Mouse (Mus musculus) gastrocnemius, postnatal 10 days (tissue): ENCODE data around the gene Arl2. TPM values are rescaled to one million over a fixed set of nuclear protein-coding genes. Genes with fewer than 3 reads are reported as not detected.

ENCODE experiments used
- DNase-seq: peaks from one replicate; pipeline ENCODE4 v3.0.0; 2021; ENCODE audit warnings: mixed read lengths
- total RNA-seq, 2 experiments: library from RNA; stranded (reverse); gene quantifications; 2 replicates each; pipeline ENCODE4 v1.2.3; 2021

The Arl2 gene
- total RNA-seq, 2 experiments from 2014 or later = 56.4 to 65.4 TPM

DNA sequence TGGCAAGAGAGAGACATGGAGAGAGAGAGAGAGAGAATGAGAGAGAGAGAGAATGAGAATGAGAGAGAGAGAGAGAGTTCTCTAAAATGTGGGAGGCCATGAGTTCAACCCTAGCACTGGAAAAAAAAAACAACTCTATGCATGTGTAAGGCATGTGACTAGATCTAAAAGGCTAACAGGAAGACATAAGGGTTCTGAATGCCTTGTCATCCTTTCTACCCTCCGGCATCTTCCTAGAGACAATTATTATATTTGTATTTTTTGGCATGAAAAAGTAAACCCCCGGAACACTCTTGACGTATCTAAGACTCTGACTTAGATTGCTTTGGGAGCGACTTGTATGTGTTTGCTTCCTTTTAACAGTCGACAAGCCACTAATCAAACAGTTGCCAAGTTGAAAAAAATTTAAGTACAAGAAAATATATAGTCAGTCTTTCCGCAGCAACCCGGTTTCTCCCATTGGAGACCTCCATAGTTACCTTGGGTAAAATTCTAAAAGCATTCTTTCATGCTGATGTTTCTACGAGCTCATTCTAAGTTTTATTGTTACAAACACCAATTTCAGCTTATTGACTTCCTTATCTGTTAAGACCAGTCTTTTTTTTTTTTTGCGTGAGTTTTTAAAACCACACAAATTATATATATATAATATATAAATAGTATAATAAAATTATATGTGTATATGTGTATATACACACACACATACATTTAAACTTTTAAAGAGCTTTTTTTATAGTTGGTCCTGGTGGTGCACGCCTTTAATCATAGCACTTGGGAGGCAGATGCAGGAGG lies 14.4 kb downstream of the Arl2 start:
- DNase-seq = no peak

DNA sequence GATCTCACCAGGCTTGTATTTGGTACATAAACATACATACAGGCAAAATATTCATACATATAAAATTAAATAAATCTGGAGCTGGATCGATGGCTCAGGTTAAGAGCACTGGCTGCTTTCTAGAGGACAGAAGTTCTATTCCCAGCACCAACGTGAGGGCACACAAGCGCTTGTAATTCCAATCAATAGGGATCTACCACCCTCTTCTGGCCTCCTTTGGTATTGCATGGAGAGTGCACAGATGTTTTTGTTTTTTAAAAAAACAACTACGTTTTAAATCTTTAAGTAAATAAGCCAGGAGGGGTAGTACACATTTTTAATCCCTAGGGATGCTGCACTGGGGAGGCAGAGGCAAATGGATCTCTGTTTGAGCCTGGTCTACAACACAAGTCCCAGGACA lies 15.1 kb downstream of the Arl2 start:
- DNase-seq = peak; percentile 57

DNA sequence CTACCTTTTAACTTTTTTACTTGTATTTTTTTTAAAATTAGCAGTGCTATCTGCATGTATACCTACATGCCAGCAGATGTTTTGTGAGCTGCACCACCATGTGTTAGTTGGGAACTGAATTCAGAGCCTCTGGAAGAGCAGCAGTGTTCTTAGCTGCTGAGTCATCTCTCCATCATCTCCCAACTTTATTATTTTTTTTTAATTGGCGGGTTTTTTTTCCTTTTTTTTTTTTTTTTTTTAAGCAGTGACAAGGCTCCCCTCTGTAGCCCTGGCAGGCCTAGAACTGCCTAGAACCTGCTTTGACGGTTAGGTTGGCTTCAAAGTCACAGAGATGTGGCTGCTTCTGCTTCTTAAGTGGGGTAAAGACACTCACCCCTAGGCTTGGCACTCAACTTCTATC lies 16.4 kb downstream of the Arl2 start:
- no peak for DNase-seq

- DNase-seq = no peak
Measured at GRCm38 (mm10) chr19:6123330-6123729, 18.0 kb downstream of the Arl2 start.

GRCm38 (mm10) chr19:6121761-6122160 lies 19.6 kb downstream of the Arl2 start:
- DNase-seq = no peak

DNA sequence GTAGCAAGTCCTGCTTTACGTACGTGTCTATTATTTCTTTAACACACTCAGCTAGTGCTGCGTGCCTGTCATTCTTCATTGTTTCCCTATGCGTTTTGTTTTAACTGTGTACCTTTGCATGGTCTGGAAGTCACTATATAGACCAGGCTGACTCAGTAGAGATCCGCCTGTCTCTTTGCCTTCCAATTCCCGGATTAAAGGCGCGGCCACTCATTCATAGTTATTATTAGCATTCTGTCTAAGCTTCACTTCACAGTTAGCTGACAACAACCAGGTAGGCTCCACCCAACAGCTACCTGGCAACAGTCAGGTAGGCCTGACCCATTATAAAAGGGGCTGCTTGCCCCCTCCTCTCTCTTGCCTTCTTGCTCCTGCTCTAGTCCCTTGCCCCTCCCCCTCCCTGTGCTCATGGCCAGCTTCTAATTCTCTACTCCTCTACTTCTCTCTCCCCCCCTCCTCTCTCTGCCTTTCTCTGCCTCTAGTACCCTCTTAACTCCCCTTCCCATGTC lies 22.6 kb downstream of the Arl2 start:
- no peak for DNase-seq

DNA sequence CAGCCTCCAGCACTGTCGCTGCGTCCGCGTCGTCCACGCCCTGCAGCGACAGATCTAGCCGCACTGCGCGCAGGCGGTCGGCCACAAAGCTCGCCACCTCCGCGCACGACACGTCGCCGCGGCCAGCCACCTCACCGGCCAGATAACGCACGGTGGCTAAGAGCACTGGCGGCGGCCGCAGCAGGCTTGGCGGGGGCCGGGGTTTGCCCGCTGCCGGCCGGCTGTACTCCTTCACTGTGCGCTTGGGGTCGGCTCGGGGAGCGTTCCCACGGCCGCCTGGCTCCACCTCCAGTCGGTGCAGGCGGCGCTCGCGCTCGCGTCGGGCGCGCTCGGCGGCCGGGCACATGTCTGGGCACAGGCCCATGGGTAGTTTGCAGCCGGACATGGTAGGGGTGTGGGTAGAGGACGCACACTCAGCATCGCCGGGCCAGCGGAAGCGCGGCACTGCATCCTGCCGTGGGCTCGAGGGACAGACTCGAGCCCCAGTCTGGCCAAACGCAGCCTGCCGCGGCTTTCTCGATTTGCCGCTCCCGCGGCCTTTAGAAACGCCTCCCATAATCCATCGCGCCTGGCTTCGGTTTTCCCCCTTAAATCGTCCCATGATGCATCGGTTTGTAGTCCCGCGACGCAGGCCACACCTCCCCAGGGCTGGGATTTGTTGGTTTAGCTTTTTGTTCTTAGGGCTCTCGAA lies 23.2 kb downstream of the Arl2 start, which contains the start of gene Sac3d1:
Gene Sac3d1, minus strand, starts transcription at position 665 of the 691 bp plus-strand sequence.
- peak; percentile 83 for DNase-seq

GRCm38 (mm10) chr19:6117346-6117985 lies 23.9 kb downstream of the Arl2 start:
- DNase-seq = no peak

- DNase-seq = no peak
Measured at GRCm38 (mm10) chr19:6116113-6116850, 25.1 kb downstream of the Arl2 start.

GRCm38 (mm10) chr19:6113116-6113515 lies 28.2 kb downstream of the Arl2 start:
- DNase-seq = no peak

DNA sequence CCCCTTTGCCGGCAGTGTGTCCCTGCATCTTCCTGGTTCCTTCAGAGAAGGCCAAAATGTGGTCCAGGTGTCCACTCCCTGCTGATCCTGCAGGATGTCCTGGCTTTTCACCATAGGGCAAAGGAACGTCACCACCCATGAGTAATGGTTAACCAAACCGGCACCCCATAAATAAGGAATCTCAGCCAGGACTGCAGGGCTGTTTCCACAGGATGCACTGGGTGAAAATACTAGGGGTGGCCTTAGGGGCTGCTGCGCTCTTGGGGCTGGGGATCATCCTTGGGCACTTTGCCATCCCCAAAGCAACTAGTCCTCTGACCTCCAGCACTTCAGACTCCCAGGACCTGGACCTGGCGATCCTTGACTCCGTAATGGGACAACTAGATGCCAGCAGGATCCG lies 35.8 kb downstream of the Arl2 start, which contains the start of gene Naaladl1:
Gene Naaladl1, plus strand, starts transcription at position 197 of the 400 bp plus-strand sequence.
- no peak for DNase-seq

DNA sequence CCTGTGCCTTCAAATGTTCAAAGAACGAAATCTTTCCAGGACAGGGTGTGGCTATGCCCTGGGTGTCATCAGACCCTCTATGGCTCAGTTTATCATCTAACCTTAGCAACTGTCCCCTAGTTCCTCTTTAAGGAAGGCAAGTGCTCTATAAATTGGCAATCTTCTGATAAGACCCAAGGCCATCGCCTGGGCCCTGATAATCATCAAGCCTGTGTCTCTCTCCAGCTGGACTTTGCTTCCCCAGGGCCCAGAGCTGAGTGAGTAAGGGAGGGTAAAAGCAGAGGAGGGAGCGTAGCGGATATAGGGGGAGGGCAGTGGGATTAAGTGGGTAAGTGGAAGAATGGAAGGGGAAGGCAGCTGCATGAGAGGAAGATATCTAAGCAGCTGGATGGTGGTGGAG lies 36.9 kb downstream of the Arl2 start:
- no peak for DNase-seq

- DNase-seq = no peak
Measured at GRCm38 (mm10) chr19:6102169-6102853, 39.0 kb downstream of the Arl2 start.

GRCm38 (mm10) chr19:6101186-6101585 lies 40.2 kb downstream of the Arl2 start:
- DNase-seq = no peak

DNA sequence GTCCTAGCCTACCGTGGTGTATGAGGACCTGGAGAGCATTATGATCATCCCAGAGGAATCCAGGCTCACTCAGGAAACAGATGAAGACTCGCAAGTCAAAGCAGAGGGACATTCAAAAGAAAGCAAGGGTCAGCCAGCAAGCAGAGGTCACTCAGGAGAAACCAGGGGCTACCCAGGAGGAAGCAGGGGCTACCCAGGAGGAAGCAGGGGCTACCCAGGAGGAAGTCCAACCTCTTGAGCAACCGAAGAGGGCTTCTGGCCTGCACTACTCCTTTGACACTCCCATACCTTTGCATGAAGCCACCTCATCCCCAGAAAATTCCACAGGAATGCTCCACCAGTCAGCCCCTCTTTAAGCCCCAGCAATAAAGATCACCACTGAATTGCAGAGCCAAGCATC lies 43.5 kb downstream of the Arl2 start:
- DNase-seq = no peak

- DNase-seq = no peak
Measured at GRCm38 (mm10) chr19:6094119-6094518, 47.2 kb downstream of the Arl2 start, which contains the start of gene AC131692.1. TSS of gene AC131692.1 (plus strand) at chr19:6094419.

GRCm38 (mm10) chr19:6088841-6089240 lies 52.5 kb downstream of the Arl2 start:
- no peak for DNase-seq

DNA sequence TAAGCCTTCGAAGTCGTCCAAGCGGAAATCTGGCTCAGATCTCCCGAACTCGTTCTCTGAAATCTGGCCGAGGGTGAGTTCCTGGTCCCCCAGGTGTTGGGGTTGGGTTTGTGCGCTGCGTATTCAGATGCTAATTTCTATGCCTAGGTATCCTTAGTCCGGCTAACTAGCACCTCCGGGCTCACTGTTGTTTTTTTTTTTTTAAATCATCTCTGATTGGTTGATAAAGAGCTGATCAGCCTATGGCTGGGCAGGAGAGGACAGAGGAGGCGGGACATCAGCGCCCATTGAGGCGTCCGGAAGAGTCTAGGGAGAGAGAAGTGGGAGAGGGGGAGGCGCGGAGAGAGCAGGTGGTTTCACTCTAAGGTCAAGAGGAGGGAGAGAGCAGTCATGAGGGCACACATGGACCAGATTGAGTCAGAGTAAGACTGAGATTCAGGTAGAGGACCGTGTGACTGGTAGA lies 55.9 kb downstream of the Arl2 start:
- DNase-seq = no peak

DNA sequence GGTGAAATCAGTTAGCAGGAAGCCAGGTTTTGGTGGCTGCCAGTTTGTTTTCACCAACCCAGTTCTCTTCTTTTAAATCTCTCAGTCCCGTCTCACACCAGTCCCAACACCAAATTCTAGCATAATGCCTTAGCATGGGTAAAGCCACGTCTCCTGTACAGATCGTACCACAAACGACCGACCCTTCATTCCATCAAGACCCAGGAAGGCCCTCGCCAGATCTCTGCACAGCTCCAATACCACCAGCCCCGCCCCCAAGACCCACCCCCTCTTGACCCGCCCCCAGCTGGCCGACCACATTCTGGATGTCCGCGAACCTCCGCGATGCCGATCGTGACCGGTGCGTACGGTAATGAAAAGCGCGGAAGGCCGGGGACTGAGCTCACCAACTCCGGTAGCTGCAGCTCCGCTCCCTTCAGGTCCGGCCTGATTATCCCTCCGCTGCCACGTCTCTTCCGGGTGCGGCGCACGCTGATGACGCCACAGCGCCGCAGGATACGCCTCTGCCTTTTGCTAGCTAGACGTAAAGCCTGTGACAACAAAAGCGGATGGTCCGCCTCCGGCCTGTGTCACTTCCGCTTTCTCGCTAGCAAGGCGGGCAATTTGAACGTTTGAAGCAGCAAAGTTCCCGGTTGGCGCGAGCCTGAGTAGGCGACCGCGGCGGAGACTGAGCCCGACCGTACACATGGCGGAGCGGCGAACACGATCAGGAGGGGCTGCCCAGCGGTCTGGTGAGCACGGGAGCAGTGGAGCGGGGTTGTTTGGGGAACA lies 56.7 kb downstream of the Arl2 start, which contains the start of the genes Zfpl1 and Cdca5:
Gene Zfpl1, minus strand, starts transcription at position 479 of the 771 bp plus-strand sequence.
Gene Cdca5, plus strand, starts transcription at position 506 of the 771 bp plus-strand sequence.
- DNase-seq = peak; percentile 92
